Mouse (Mus musculus) thymus, postnatal 14 days (tissue): ENCODE results near the gene Golga4.

ENCODE experiments used
- DNase-seq: peaks from one replicate; pipeline ENCODE4 v3.0.0; 2021

Gene Golga4

DNA sequence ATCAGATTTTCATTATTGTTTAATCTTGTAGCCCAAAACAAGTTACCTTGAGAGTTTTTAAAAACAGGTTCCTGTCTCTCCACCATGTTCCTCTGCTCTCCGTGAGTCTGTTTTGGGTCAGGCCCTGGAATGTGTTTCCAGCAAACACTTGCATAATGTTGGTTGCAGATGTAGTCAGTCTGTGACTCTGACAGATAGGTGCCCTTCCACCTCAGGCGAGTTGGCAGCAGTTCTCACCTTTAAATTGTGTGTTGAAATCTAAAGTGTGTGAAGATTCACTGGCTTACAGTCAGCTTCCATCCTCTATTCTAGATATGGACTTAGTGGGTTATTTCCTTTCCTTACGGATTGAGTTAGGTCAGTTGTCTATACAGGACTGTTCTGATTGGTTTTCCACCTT is 23.7 kb downstream of the Golga4 start:
- DNase-seq = no peak

DNA sequence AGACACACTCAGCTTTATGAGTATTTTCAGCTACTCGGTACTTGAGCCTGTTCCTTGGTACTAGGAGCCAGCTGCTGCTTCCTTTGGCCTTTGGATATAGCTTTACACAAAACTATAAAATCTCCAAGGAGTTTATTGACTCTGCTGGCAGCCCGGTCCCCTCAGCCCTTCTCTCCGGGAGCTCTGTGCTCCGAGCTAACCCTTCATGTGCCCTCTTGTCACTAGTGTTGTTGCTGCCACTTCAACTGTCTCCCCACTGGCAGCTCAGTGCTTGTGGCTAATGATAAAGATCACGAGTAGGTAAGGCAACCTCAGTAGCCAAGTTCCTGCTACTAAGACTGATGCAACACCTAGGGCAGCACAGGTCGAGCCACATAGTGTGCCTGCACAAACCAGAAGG is 24.6 kb downstream of the Golga4 start:
- DNase-seq = no peak

DNA sequence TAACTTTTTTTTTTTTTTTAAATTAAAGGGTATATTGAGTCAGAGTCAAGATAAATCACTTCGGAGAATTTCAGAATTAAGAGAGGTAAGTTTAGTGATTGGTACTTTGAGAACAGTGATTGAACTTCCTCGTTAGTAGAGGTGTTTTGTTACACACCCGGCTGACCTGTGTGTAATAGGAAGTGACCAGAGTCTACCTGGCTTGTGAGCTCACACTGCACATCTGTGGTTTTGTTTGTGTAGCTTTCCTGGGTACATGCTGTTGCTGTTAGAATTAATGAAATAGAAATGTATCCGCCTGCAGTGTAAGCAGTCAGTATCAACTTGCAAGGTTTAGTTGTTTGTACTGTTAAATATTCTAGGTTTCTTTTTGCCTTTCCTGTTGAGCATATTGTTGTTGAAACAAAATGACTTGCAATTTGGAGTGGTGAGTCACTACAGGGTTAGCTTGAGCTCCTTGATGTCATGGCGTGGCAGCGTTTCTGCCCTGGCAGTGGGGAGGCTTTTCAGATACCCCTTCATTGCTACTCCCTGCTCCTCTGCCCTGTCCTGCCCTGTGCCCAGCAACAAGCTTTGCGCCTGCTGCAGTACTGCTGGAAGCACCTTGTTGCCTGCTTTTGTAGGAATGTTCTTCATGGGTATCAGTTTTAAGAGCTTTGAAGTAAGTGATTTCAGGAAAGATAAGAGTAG is 26.6 kb downstream of the Golga4 start:
- no peak for DNase-seq

DNA sequence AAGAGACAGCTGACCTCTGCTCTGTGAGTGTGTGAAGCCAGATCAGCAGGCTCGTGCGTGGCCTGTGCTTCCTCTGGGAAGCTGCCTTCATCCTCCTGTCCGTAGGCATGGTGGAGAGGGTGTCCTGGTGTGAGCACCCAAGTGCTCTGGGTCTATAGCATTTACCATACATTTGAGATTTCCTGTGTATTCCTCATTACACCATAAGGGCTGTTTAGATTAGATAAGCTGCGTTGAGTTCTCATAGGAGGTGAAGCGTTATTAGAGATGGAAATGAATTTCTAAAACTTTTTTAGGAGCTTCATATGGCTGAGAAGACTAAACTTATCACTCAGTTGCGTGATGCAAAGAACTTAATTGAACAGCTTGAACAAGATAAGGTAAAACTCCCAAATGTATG is 30.9 kb downstream of the Golga4 start:
- no peak for DNase-seq

DNA sequence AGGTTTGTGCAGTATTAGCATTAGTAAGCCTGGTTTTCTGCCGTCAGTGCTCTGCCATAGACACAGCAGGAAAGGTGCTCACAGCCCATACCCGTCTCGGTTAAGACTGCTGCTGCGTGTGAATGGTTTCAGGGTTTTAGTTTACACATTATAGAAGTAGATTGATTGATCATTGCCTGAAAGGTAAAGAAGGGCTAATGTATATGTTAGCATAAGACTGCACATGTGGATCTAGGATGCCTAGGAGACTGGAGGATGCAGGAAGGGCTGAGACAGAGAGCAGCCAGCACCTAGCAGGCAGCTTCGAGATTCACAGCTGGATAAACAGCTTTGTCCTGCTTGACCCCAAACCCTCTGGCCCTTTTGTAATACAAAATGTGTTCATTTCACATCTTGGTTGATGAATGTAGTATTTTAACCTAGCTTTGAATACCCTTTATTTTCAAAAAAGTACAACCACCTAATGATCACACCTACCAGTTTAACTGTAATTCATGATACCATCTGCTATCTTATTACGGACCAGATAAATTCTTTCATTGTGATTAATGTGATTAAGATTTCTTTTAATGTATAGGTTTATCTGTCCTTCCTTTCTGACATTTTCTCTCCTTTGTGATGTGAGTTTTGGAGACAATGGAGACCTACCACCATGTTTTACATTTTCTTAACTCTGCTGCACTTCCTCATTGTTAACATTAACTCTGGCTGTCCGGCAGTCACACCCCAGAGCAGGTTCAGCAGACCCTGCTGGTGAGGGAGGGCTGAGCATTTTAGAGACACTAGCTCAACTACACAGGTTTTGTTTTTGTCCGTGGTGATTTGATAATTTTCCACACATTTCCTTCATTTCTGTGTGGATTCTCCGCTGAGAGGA is 31.6 kb downstream of the Golga4 start:
- no peak for DNase-seq

DNA sequence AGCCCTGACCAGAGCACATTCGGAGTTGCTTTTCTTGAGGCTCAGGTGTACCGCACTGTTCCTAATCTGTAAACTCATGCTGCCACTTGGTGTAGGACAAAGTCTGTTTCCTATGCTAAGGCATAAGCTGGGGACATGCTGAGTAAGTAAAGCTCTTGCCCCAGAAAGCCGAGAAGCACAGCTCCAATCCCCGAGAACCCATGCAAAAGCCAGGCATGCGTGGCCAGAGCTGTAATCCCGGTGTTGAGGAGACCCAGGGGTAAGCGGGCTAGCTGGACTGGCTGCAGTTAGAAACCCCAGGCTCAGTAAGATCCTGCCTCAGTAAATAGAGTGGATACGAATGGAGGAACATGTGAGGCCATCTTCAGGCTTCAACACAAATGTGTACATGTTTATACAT is 35.8 kb downstream of the Golga4 start:
- no peak for DNase-seq

DNA sequence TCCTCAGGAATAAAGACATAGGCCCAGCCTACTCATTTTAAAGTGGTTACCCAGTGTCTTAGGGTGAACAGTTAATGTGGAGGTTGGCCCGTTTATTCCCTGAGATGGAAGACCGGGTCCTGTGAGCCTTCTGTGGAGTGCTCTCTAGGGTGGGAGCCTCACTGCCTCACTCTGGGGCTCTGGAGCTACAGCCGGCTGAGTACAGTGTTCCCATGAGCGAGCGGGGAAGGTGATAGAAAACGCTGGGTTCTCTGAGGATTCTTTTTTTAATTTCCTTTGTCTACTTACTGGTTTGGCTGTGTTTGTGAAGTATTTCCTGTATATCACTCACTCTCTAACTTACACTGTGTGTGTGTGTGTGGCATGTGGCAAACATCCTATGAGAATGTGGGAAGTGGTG is 39.1 kb downstream of the Golga4 start:
- no peak for DNase-seq

DNA sequence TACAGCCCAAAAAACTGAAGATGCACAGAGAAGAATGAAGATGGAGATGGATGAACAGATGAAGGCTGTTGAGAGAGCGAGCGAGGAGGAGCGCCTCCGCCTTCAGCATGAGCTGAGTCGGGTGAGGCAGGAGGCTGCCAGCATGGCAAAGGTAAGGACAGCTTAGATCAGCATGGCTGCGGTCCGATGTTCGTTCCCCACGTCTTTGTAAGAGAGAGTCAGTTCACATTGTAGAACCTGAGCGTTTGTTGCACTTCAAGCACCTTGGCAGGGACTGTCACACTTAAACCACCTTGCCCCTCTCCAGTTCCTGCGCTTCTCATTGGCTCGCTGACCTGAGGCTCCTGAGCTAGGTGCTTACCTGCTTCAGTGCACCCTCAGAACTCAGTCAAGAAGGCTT is 42.6 kb downstream of the Golga4 start:
- DNase-seq = no peak

DNA sequence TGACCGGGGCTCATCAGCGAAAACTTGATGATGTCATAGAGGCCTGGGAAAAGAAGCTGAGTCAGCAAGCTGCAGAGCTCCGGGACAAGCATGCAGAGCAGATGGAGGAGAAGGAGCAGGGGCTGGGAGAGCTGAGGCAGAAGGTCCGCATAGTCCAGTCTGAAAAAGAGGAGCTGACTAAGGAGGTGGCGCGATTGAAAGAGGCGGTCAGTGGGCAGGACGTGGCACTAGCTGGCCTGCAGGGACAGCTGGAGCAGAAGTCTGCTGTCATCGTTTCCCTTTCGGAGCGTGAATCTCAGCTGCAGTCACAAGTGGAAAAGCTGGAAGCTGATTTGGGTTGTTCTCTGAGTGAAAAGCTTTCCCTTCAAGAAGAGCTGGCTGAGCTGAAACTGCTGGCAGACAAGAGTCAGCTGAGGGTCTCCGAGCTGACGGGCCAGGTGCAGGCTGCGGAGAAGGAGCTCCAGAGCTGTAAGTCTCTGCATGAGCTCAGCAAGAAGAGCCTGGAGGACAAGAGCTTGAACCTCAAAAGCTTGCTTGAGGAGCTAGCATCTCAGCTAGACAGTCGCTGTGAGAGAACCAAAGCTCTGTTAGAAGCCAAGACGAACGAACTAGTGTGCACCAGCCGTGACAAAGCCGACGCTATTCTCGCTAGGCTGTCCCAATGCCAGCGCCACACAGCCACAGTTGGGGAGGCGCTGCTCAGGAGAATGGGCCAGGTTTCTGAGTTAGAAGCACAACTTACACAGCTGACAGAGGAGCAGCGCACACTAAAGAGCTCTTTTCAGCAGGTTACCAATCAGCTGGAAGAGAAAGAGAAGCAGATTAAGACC is 51.1 kb downstream of the Golga4 start:
- DNase-seq = no peak

DNA sequence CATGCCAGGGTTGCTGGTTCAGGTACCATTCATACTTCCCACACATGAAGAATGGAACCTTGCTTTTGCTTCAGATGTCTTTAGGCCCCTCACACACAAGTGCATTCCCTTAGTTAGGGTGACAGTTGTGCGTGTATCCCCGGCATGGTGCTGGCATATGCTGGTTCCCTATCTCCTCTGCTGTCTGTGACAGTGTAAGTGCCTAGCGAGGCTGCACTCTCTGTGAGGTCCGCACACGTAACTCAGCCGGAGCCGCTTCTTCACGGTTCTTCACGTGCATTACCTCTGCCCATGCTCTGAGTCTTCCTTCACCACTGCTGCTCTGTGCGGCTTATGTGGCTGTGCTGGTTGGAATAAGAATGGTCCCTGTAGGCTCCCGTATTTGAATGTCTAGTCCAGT is 57.3 kb downstream of the Golga4 start:
- no peak for DNase-seq

DNA sequence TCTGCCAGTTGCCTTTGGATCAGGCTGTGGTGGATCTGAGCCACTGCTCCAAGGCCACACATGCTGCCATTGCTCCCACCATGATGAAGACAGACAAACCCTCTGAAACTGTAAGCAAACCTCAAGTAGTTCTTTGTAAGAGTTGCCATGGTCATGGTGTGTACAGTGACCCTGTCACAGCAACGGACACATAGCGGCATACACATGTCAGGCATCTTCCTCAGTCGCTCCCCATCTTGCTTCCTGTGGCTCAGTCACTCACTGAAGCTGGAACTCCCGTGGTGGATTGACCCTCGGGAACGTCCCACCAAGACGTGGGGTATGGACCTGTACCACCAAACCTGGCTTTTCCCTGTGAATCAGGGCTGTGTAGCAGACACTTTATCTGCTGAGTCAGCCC is 57.8 kb downstream of the Golga4 start:
- no peak for DNase-seq

DNA sequence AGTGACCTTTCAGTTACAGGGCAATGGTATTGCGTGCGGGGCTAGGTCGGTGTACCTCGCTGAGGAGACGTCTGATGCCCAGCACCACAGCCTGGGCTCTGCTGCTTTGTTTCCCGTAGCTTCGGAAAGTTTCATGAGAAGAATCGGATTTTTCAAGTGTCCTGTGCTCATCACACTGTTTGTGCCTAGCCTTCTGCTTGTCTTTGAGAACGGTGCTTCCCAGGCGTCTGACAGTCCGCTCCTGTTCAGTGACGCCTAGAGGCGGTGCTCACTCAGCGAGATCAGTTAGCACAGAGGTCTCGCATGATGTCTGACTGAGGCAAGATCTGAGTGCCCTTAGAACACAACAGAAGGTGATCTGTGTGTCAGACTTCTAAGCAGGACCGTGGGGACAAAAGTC is 58.6 kb downstream of the Golga4 start:
- no peak for DNase-seq

DNA sequence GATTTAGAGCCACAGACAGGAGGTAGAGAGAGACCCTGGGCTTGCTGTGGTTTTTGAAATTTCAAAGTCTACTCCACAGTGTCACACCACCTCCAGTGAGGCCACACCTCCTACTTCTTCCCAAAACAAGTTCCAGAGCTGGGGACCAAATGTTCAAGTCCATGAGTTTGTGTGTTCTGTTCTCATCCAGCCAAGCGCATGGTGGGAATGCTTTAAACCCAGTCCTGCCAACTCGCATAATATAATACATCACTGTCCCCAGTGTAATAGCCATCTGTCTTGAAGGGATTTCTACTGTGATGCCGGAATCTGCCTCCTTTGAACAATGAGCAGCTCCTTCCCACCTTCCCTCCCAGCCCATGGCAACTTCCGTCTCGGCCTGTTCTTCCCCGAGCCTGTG is 63.3 kb downstream of the Golga4 start:
- no peak for DNase-seq

DNA sequence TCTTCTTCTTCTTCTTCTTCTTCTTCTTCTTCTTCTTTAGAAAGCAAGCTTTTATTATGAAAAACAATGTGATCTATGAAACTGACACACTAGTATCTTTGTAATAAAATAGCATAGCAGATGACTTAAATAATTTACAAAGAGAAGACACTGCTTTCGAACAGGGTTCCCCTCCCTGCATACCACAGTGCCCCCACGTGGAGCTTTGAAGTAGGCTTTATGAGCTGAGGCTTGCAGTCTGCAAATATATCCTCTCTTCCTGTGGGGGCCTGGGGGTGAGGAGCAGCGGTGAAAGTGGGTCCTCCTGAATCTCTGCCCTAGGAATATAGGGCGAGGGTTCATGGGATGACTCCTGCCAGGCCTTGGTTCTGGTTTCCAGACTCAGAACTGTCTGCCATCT is 64.8 kb downstream of the Golga4 start:
- DNase-seq = peak; percentile 16

DNA sequence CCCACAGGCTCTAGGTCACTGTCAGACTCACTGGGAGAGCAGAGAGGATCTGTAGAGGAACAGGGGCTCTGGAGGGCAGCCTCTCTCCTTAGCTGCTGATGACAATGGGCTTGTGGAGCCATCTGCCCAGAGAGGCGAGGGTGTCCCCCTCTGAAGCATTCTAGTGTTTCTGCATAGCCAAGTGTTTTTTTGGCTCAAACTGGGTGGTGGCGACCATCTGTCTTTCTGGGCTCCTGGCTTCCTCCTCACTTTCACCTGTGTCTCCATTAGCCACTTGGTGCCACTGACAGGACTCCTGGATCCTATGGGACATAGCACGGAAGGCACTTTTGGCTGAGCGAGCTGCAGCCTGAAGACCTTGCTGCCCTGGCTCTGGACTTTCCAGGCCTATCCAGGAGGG is 65.6 kb downstream of the Golga4 start:
- DNase-seq = no peak

DNA sequence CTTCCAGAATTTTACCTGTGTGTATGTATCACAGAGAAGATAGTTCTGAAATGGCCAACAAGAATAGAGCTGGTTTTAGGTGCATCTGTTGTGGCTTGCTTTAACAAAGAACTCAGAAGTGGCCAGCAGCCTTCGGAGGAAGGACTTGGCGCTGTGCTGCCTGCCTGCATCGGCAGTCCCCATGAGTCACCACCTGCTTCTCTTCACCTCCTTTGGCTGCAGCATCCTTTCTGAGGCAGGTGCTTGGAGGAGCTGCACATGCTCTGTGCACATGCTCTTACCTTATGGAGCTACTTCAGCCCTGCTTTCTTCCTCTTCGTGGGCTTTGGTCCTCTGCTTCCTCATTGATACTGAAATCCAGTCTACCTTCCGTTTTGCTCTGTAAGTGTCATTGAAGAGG is 68.8 kb downstream of the Golga4 start:
- no peak for DNase-seq

DNA sequence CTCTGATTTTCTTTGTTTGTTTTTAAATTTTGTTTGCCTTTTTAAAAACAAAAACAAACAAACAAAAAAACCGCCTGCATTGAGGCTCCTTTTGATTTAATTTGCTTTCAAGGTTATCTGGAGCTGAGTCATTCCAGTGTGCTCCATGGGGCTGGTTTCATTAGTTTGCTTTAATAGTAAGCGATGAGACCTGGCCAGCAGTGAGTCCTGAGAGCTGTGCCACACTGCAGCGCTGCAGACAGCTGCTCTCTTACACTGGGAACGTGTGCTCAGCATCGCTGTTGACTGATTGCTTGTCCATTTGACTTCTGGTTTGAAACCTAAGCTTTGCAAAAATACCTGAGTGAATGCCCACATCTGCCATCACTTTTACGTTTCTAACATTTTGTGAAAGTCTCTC is 74.3 kb downstream of the Golga4 start:
- no peak for DNase-seq

DNA sequence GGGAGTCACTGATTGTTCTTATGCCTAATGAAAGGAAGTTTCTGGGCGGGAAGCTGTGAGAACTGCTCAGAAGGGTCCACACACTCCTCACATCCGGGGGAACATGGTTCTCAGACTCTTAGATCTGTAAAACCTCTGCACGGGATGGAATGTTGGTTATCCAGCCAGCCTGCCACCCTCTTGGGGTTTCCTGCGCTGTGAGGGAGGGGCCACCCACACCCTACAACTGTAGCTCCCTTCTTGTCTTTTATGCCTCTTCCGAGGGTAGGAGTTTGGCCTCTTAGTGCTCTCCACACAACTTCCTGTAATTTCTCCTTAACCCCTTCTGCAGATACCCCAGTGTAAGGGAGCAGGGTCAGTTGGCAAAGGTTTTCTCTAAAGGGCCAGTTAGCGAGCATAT is 76.7 kb downstream of the Golga4 start:
- peak; percentile 58 for DNase-seq

DNA sequence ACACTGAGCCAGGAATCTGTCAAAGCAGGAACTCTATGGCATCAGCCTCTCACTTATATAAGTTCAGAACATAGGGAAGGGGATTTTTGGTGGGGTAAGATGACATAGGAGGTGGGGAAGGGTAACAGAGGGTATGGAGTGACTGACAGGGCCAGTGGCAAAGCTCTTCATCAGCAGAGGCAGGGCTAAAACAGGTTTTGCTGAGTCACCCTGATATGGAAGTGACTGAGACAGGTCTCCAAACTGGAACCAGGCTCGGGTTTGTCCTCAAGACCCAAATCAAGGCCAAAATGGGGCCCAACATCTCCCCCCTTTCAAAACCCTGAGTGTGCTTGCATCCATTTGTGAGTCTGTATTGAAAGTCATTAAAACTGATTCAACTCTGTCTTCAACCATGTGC is 78.8 kb downstream of the Golga4 start:
- no peak for DNase-seq

DNA sequence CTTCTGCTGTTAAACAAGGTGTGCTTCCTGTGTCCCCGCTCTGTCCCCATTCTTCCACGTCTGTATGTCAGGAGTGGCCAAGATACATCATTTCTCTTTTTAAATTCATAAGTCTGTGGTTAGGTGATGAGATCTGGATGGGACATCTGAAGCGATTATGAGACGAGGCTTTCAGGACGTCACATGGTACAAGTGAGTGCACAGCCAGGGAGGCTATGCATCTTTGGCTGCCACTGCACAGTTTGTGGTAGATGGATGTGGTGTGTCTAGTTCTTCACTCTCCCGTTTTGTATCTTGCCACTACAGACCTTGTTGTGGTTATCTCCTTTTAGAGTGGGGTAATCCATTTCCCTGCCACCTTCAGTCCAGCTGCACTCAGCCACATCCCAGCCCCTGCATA is 79.9 kb downstream of the Golga4 start:
- no peak for DNase-seq

DNA sequence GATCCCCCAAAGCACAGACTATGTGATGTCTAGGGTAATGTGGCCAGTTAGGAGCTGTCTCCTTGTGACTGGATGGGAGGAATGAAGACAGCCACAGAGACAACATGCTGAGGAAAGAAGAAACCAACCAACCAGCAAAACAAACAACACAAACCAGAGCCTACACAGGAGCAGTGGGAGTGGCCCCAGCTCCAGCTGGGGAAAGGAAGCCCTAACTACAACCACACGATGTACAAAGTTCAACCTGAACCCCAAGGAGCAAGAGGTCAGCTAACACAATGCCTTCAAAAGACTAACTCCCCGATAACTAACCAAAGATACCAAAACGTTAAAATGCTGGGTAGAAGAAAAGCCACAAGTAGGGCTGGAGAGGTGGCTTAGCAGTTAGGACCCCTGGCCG is 81.0 kb downstream of the Golga4 start:
- DNase-seq = no peak

DNA sequence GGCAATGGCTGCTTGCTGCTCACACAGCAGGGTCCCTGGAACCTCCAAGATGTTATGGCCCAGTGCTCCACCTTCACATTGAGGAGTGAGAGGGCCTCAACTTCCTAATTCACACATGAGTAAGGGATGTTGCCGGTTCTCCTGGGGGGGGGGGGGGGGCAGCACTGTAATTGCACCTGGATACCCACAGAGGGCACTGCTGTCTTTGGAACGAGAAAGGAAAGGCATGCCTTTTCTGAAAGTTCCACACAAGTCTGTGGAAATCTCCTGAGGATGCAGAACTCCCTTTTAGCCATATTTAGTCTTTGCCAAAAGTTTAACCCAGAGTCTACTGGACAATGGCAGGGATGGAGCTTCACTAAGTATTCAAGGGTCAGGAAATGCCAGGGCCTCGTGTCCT is 83.2 kb downstream of the Golga4 start:
- no peak for DNase-seq

DNA sequence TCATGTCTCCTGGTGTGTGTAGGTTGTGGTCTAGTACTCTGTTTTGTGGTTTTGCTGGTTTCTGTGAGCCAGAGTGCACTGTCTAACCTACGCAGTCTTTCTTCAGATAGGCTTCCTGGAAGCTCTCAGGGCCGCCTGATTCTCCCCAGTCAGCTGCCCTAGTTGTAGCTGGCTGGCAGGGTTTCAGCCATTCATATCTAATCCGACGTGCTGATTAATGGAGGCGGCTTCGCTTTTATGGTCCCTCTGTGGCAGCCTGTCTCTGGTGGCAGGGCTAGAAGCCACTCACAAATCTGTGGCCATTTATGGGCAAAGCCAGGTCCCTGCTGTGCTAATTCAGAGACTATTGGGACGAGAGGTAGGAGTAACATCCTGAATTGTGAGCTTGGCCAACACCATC is 84.2 kb downstream of the Golga4 start:
- no peak for DNase-seq

DNA sequence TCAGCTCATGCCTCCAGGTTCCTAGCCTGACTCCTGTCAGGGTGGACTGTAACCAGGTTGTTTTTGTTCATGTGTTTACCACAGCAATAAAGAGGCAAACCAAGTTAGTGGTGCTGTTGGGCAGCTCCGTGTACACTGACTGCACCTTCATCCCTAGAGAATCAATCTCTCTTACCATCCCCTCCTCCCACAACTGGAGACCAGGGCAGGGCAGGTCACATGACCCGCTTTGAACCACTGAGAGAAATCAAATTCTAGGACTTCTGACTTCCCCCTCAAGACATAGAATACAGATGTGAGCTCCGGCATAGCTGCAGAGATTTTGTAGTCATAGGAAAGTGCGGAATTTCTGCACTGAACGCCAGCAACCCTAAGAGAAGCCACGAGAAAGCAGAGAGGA is 85.6 kb downstream of the Golga4 start:
- no peak for DNase-seq
